Mouse (Mus musculus): Measurements from ENCODE around the gene A530064D06Rik. TPM values are rescaled to one million over a fixed set of nuclear protein-coding genes. Genes with fewer than 3 reads are reported as not detected.

A530064D06Rik gene
- total and polyA plus RNA-seq, 2 experiments from 2014 or later: not detected

DNA sequence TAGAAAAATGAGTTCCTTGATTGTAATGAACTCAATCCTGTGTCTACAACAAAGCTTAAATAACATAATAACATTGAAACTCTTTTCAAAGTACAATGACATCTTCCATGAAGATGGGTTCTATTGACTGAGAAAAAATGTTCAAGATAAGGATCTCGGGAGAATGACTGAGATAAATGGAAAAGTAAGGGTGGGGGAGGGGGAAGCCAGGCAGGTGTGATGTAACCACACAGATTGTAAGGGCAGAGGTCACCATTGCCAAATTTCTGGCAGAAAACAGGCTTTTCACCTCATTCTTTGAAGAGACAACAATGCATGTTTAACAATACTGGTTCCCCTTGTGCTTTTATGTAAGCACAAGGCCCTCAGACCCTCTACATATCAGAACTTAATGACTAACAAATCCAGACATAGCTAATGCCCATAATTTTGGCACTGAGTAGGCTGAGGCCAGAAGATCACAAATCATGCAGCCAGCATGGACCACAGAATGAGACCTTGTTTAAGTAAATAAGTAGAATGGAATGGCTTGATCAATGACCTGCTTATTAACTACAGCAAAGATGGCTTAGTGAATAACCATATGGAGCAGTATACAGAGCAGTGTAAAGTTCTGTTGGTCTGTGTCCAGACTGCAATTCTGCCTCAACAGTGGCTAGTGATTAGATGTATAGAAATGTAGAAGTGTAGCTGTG lies 9.5 kb downstream of the A530064D06Rik start:
- H3K4me3 ChIP-seq (ENCODE audit: low read length): no peak overlapping the region
- no peak overlapping the region for H3K4me2 ChIP-seq (ENCODE audit: low read depth, low read length)
- TF ChIP-seq CTCF (IDR thresholded peaks at IDR 0.05; ENCODE audit: low read depth): no peak
- ATAC-seq (no peak), DNase-seq (ENCODE audit: low spot score) (no peak)
- H3K4me1 ChIP-seq (ENCODE audit: insufficient read depth, low read length): no peaks in the 10 kb centered on the region
- no peaks in the 10 kb centered on the region for H3K36me3 ChIP-seq (ENCODE audit: insufficient read depth, low read length)
- 76% methylated on average over 1 of the region's 1 CpGs for WGBS
- H3K27ac ChIP-seq: no peak overlapping the region
- H3K9ac ChIP-seq (replicated peaks; ENCODE audit: low read length): no peak overlapping the region
- no peaks in the 10 kb centered on the region for H3K27me3 ChIP-seq (ENCODE audit: insufficient read depth, low read length)
- H3K9me3 ChIP-seq (ENCODE audit: low read length): 0 out of 2 replicates have a peak, but pooled peaks cover 4% of the 10 kb centered on the region

GRCm38 (mm10) chr17:48146120-48146519 lies 21.0 kb downstream of the A530064D06Rik start, which contains the start of gene 9830107B12Rik:
Gene 9830107B12Rik, minus strand, starts transcription at chr17:48146268.
- H3K27ac ChIP-seq: no peak within 1 kb of the TSS
- no peak for TF ChIP-seq CTCF (IDR thresholded peaks at IDR 0.05; ENCODE audit: low read depth)
- H3K4me2 ChIP-seq (ENCODE audit: low read depth, low read length): no peak within 1 kb of the TSS
- H3K4me1 ChIP-seq (ENCODE audit: insufficient read depth, low read length): no peaks in the 10 kb centered on the region
- WGBS: 80% methylated on average over 3 of the region's 3 CpGs
- H3K9ac ChIP-seq (replicated peaks; ENCODE audit: low read length): no peak within 1 kb of the TSS
- no peaks in the 10 kb centered on the region for H3K36me3 ChIP-seq (ENCODE audit: insufficient read depth, low read length)
- no peaks in the 10 kb centered on the region for H3K9me3 ChIP-seq (ENCODE audit: low read length)
- ATAC-seq (no peak), DNase-seq (ENCODE audit: low spot score) (no peak)
- no peak within 1 kb of the TSS for H3K4me3 ChIP-seq (ENCODE audit: low read length)
- no peaks in the 10 kb centered on the region for H3K27me3 ChIP-seq (ENCODE audit: insufficient read depth, low read length)

- 86% methylated on average over 2 of the region's 2 CpGs for WGBS
- no peak for DNase-seq (ENCODE audit: low spot score)
- no peaks in the 10 kb centered on the region for H3K4me1 ChIP-seq (ENCODE audit: insufficient read depth, low read length)
- no peaks in the 10 kb centered on the region for H3K36me3 ChIP-seq (ENCODE audit: insufficient read depth, low read length)
- no peak for ATAC-seq
- no peak overlapping the region for H3K27ac ChIP-seq
- no peaks in the 10 kb centered on the region for H3K27me3 ChIP-seq (ENCODE audit: insufficient read depth, low read length)
- no peak for TF ChIP-seq CTCF (IDR thresholded peaks at IDR 0.05; ENCODE audit: low read depth)
- no peak overlapping the region for H3K9ac ChIP-seq (replicated peaks; ENCODE audit: low read length)
- no peak overlapping the region for H3K4me2 ChIP-seq (ENCODE audit: low read depth, low read length)
- no peaks in the 10 kb centered on the region for H3K9me3 ChIP-seq (ENCODE audit: low read length)
- no peak overlapping the region for H3K4me3 ChIP-seq (ENCODE audit: low read length)
These were observed 34.3 kb downstream of the A530064D06Rik start for GRCm38 (mm10) chr17:48132810-48133209.

DNA sequence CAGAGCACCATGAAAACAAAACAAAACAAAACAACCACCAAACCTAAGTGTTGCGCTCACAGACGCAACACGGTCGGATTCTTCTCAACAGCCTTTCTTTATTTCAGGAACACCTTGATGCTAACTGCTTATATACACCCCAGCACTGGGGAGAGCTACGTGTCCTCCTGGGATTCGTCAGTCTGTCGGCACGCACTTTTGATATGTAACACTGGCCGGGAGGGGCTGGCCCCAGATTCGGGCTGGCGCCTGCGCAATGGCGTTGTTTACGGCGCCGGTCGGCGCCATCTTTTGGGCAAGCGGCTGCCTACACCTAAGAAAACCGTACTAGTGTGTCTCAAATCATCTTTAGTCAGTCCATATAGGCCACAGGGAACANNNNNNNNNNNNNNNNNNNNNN lies 46.6 kb downstream of the A530064D06Rik start:
- DNase-seq (ENCODE audit: low spot score): no peak
- no peak overlapping the region for H3K4me3 ChIP-seq (ENCODE audit: low read length)
- 95% methylated on average over 20 of the region's 20 CpGs for WGBS
- H3K36me3 ChIP-seq (ENCODE audit: insufficient read depth, low read length): no peaks in the 10 kb centered on the region
- H3K27me3 ChIP-seq (ENCODE audit: insufficient read depth, low read length): no peaks in the 10 kb centered on the region
- H3K27ac ChIP-seq: no peak overlapping the region
- H3K4me1 ChIP-seq (ENCODE audit: insufficient read depth, low read length): no peaks in the 10 kb centered on the region
- H3K9ac ChIP-seq (replicated peaks; ENCODE audit: low read length): no peak overlapping the region
- H3K4me2 ChIP-seq (ENCODE audit: low read depth, low read length): no peak overlapping the region
- H3K9me3 ChIP-seq (ENCODE audit: low read length): no peaks in the 10 kb centered on the region
- no peak for ATAC-seq
- TF ChIP-seq CTCF (IDR thresholded peaks at IDR 0.05; ENCODE audit: low read depth): no peak

- Histone ChIP-seq H3K27ac (no peak overlapping the region), H3K4me2 (ENCODE audit: low read depth, low read length) (no peak overlapping the region), H3K27me3 (ENCODE audit: insufficient read depth, low read length) (no peaks in the 10 kb centered on the region), H3K4me1 (ENCODE audit: insufficient read depth, low read length) (no peaks in the 10 kb centered on the region), H3K36me3 (ENCODE audit: insufficient read depth, low read length) (no peaks in the 10 kb centered on the region), H3K4me3 (ENCODE audit: low read length) (no peak overlapping the region), H3K9me3 (ENCODE audit: low read length) (no peaks in the 10 kb centered on the region), H3K9ac (replicated peaks; ENCODE audit: low read length) (no peak overlapping the region)
- WGBS: 20% methylated on average over 3 of the region's 3 CpGs
- DNase-seq (ENCODE audit: low spot score): peak; percentile 78
- peak; percentile 73; the same call in 1 of the 2 replicates for ATAC-seq
- peak; percentile 93 for TF ChIP-seq CTCF (IDR thresholded peaks at IDR 0.05; ENCODE audit: low read depth)
These were observed 47.4 kb downstream of the A530064D06Rik start for GRCm38 (mm10) chr17:48119656-48120055.

- Histone ChIP-seq H3K27ac (no peak overlapping the region), H3K27me3 (ENCODE audit: insufficient read depth, low read length) (no peaks in the 10 kb centered on the region), H3K4me2 (ENCODE audit: low read depth, low read length) (no peak overlapping the region), H3K9ac (replicated peaks; ENCODE audit: low read length) (no peak overlapping the region), H3K4me3 (ENCODE audit: low read length) (no peak overlapping the region), H3K36me3 (ENCODE audit: insufficient read depth, low read length) (no peaks in the 10 kb centered on the region), H3K4me1 (ENCODE audit: insufficient read depth, low read length) (no peaks in the 10 kb centered on the region), H3K9me3 (ENCODE audit: low read length) (no peaks in the 10 kb centered on the region)
- ATAC-seq: no peak
- 73% methylated on average over 1 of the region's 1 CpGs for WGBS
- no peak for TF ChIP-seq CTCF (IDR thresholded peaks at IDR 0.05; ENCODE audit: low read depth)
- no peak for DNase-seq (ENCODE audit: low spot score)
These were observed 48.5 kb downstream of the A530064D06Rik start for GRCm38 (mm10) chr17:48118570-48118969.
